Mouse (Mus musculus) v-Abl transformed pro-B cells (cell line): ENCODE data around the gene Epha3.

Experiments used
- in situ Hi-C, 2 experiments: fragments of 400-800 bp; cut with MboI; formaldehyde crosslinking; loops; one replicate each; pipeline ENCODE4 v1.15.1; 2025; ENCODE audit not compliant: unreplicated experiment in 2 of 2

Gene Epha3

DNA sequence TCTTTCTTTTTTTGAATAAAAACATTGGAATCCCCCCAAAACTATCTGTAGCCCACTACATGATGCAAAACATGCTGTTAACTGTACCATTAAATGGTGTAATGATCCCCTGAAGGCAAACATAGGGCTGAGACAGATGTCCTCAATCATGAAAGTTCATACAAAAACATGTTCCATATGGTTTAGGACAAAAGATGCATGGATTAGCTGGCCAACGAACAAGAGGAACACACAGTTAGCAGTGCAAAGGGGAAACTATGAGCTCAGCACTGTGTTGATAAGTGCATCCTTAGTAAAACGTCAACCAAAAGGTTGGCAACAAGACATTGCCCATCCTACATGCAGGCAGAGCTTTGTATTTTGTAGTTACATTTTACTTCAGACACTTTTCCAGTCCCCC is 335.2 kb downstream of the Epha3 start:
- in situ Hi-C loops, result no loop called here

GRCm38 (mm10) chr16:63517636-63518035 is 346.3 kb downstream of the Epha3 start:
- in situ Hi-C loops, result no loop called here

DNA sequence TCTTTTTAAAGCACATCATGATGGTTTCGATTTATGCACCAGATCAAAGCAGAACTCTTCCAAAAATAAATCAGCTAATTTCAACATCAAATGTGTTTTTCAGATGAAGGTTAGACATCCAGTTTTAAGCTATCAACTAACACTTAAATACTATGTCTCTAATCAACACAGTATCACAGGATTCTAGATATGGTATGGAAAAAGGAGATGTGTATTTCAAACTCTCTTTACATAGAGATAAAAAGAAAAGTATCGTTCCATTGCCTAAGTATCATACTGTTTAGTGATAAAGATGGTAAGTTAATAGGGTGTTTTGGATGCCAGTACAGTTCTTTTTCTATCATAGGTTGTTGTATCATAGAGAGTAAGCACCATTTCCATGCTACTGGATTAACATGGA is 353.9 kb downstream of the Epha3 start:
- in situ Hi-C loops, result no loop called here

DNA sequence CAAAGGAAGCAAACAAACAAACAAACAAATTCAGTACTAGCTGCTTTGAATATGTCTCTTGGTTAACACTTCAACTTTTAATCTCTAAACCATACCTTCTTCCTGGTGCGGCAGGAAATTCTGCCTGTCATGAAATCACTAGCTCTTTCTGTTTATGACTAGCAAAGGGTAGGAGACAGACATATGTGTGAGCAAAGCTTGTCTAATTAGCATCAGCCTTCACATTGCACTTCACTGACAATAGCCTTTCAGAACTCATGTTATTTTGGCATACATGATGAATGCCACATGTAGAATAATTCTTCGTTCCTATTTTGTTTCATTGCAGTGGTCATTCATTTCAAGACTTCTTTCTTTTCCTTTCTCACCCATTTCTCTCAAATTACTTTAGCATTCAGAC is 357.5 kb downstream of the Epha3 start:
- in situ Hi-C loops, result no loop called here

DNA sequence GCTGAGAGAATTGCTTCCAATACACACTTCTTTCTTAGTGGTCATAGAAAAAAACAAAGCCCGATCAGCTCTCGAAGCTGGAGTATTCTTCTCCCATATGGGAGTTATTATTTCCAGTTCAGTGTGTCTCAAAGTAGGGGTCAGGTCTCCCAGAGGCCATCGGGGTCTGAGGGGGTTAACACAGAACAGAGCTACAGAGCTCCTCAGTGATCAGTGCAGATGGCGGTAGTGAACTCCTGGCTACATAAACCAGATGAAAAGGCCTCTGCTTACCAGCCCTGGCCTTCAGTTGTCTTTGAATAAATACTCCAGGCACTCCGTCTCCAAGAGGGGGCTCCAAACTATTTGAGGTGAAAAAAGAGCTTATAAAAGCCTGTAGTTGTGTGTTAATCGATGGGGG is 362.5 kb downstream of the Epha3 start:
- in situ Hi-C loops, result no loop called here

DNA sequence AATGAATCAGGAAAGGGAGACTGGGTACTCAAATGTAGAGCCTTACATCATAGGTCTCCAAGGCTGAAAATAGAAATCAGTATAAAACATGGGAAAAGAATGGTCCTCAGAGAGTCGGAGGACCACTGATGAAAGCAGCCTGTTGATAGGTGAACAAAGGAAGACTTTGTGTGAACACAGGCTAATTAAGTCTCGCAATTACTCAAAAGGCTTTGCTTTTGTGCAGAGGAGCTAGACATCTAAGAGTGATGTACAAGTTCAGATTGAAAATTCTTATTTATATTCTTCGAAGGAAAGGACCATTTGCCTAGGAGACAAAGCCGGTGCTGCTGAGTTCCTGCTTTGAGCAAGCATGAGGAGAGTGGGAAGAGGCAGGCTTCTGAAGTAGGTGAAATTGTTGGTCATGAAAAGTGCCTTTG is 363.0 kb downstream of the Epha3 start:
- in situ Hi-C loops, result no loop called here
